Mouse (Mus musculus): ENCODE data around the gene Hnrnpa3. TPM values are rescaled to one million over a fixed set of nuclear protein-coding genes. Genes with fewer than 3 reads are reported as not detected.

Hnrnpa3 gene
- polyA plus RNA-seq, 1 experiment: 45.4 TPM

DNA sequence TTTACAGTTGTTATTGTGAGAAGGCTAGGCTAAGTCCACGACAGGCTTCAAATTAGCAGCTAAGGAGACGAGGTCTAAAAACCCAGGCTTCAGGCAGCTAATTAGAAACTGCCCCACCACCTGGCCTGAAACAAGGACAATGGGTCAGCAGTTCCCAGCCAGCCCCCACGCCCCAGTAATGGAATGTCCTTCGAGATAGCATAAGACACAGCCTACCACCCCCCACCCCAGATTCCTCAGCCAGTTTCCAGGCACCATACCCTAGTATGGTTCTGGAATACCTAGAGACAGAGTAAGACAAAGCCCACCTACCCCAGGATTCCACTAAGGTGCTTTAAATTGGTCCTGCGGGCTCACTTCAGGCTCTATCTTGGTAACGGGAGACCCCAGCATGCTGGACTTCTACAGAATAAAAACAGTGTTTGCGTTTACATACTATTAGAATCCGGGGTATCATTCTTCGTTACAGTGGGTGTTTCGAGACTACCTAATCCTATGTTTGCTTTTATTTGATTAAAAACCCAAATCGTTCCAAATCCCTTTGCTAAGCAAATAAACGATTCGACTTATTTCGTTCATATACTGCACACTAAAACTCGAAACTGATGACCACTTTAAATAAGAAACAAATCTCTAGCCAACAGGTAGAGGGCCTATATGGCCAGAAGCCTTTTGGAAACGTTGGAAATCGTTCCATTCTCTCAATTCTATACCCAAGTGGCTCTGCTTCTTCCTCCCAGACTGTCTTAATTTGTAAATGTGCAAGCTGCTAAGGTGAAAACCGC is 962 bp upstream of the Hnrnpa3 start:
- WGBS: 17% methylated on average over 18 of the region's 18 CpGs
- TF ChIP-seq POLR2A (IDR thresholded peaks at IDR 0.05; ENCODE audit: control insufficient read depth, extremely low read depth, insufficient read depth, low read length, poor library complexity) (no peak), CTCF (IDR thresholded peaks at IDR 0.05; ENCODE audit: borderline replicate concordance, control insufficient read depth, extremely low read depth, insufficient read depth, low read length, poor library complexity) (no peak)
- peak; percentile 25 for DNase-seq

DNA sequence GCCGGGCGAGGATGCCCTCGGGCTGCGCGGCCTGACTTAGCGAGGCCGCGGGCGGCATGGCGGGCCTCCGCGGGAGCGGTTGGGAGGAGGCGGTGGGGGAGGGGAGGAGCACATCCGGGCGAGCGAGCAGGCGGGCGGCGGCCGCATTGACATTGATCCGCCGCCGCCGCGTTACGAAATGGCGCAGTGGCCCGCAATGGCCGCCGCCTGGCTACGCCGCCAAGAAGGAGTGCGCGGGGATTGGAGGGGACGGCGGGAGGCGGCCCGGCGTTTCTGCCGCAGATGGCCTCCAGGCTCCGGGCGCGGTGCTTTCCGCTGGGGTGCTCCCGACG is 534 bp downstream of the Hnrnpa3 start:
- peak; percentile 94 for DNase-seq
- TF ChIP-seq POLR2A (IDR thresholded peaks at IDR 0.05; ENCODE audit: control insufficient read depth, extremely low read depth, insufficient read depth, low read length, poor library complexity): no peak
- no peak; the same call in 1 of the 2 replicates for TF ChIP-seq CTCF (IDR thresholded peaks at IDR 0.05; ENCODE audit: borderline replicate concordance, control insufficient read depth, extremely low read depth, insufficient read depth, low read length, poor library complexity)
- WGBS: 2% methylated on average over 45 of the region's 47 CpGs

More for the DNA sequence above, 962 bp upstream of the Hnrnpa3 start:
- H3K27me3 ChIP-seq (ENCODE audit: control insufficient read depth, insufficient read depth, low read length): no peaks in the 10 kb centered on the region
- H3K4me3 ChIP-seq (ENCODE audit: control insufficient read depth, insufficient read depth, low read length): peak overlapping the region; percentile 61
- peaks cover 17% of the 10 kb centered on the region for H3K36me3 ChIP-seq (ENCODE audit: control insufficient read depth, insufficient read depth, low read length)
- H3K4me1 ChIP-seq (replicated peaks; ENCODE audit: control insufficient read depth, insufficient read depth, low read length): peaks cover 11% of the 10 kb centered on the region
- peak overlapping the region; percentile 91 for H3K27ac ChIP-seq (ENCODE audit: control insufficient read depth, insufficient read depth, low read length)

DNA sequence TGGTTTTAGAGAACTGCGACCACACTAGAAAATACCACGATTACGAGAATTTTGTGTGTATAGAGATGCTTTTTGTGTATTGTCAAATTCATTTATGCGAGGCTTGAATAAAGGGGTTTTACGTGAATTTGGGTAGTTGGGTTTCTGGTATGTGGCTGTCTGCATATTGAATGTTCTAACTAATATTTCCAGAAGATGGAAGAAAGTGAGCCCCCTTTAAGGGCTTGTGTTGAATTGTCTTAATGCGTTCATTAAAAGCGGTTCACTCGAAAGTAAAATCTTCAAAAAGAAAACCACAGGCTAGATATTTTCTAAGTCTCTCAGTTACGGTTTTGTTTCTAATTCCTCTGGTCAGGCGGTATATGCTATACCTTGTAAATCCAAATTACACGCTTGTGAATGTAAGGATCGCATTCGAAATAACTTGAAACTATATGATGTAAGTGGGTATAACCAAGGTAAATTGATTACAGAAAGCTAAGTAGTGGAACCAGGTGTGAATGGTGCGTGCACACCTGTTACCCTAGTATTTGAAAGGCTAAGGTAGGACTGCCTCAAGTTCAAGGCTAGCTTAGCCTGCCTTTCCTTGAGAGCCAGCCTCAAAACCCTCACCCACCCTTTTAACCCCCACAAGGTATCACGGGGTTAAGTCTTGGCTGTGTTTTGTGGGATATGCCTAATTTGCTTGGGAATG is 1.3 kb downstream of the Hnrnpa3 start:
- peaks cover 11% of the 10 kb centered on the region for H3K4me1 ChIP-seq (replicated peaks; ENCODE audit: control insufficient read depth, insufficient read depth, low read length)
- DNase-seq: no peak
- H3K27ac ChIP-seq (ENCODE audit: control insufficient read depth, insufficient read depth, low read length): no peak overlapping the region
- peak overlapping the region; percentile 14; the same call in 1 of the 2 replicates for H3K4me3 ChIP-seq (ENCODE audit: control insufficient read depth, insufficient read depth, low read length)
- no peaks in the 10 kb centered on the region for H3K27me3 ChIP-seq (ENCODE audit: control insufficient read depth, insufficient read depth, low read length)
- no peak for TF ChIP-seq CTCF (IDR thresholded peaks at IDR 0.05; ENCODE audit: borderline replicate concordance, control insufficient read depth, extremely low read depth, insufficient read depth, low read length, poor library complexity)
- TF ChIP-seq POLR2A (IDR thresholded peaks at IDR 0.05; ENCODE audit: control insufficient read depth, extremely low read depth, insufficient read depth, low read length, poor library complexity): no peak
- peaks cover 37% of the 10 kb centered on the region for H3K36me3 ChIP-seq (ENCODE audit: control insufficient read depth, insufficient read depth, low read length)
- 2% methylated on average over 15 of the region's 15 CpGs for WGBS

More for the DNA sequence above, 534 bp downstream of the Hnrnpa3 start:
- H3K4me3 ChIP-seq (ENCODE audit: control insufficient read depth, insufficient read depth, low read length): peak overlapping the region; percentile 96
- H3K27ac ChIP-seq (ENCODE audit: control insufficient read depth, insufficient read depth, low read length): peak overlapping the region; percentile 69
- H3K36me3 ChIP-seq (ENCODE audit: control insufficient read depth, insufficient read depth, low read length): peaks cover 32% of the 10 kb centered on the region
- no peaks in the 10 kb centered on the region for H3K27me3 ChIP-seq (ENCODE audit: control insufficient read depth, insufficient read depth, low read length)
- H3K4me1 ChIP-seq (replicated peaks; ENCODE audit: control insufficient read depth, insufficient read depth, low read length): peaks cover 11% of the 10 kb centered on the region

DNA sequence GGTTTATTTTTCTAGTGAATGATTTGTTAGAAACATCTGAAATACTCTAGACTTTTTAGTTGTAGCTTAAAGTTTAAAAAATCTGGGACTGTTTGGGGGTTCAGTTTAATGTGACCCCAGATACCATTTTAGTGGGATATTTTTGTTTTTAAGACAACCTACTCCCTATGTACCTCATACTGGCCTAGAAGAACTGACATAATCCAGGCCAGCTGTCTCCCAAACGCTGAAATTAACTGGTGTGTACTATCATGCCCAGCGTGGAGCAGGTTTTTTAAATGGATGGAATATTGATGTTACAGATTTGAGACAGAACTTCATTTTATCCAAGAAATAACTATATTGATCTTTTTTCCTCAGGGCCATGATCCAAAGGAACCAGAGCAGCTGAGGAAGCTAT is 2.0 kb downstream of the Hnrnpa3 start:
- TF ChIP-seq CTCF (IDR thresholded peaks at IDR 0.05; ENCODE audit: borderline replicate concordance, control insufficient read depth, extremely low read depth, insufficient read depth, low read length, poor library complexity): no peak
- TF ChIP-seq POLR2A (IDR thresholded peaks at IDR 0.05; ENCODE audit: control insufficient read depth, extremely low read depth, insufficient read depth, low read length, poor library complexity): no peak
- Histone ChIP-seq H3K36me3 (ENCODE audit: control insufficient read depth, insufficient read depth, low read length) (peaks cover 37% of the 10 kb centered on the region), H3K27me3 (ENCODE audit: control insufficient read depth, insufficient read depth, low read length) (no peaks in the 10 kb centered on the region), H3K27ac (ENCODE audit: control insufficient read depth, insufficient read depth, low read length) (no peak overlapping the region), H3K4me1 (replicated peaks; ENCODE audit: control insufficient read depth, insufficient read depth, low read length) (peaks cover 9% of the 10 kb centered on the region), H3K4me3 (ENCODE audit: control insufficient read depth, insufficient read depth, low read length) (no peak overlapping the region)
- WGBS: 43% methylated on average over 2 of the region's 2 CpGs
- no peak for DNase-seq

DNA sequence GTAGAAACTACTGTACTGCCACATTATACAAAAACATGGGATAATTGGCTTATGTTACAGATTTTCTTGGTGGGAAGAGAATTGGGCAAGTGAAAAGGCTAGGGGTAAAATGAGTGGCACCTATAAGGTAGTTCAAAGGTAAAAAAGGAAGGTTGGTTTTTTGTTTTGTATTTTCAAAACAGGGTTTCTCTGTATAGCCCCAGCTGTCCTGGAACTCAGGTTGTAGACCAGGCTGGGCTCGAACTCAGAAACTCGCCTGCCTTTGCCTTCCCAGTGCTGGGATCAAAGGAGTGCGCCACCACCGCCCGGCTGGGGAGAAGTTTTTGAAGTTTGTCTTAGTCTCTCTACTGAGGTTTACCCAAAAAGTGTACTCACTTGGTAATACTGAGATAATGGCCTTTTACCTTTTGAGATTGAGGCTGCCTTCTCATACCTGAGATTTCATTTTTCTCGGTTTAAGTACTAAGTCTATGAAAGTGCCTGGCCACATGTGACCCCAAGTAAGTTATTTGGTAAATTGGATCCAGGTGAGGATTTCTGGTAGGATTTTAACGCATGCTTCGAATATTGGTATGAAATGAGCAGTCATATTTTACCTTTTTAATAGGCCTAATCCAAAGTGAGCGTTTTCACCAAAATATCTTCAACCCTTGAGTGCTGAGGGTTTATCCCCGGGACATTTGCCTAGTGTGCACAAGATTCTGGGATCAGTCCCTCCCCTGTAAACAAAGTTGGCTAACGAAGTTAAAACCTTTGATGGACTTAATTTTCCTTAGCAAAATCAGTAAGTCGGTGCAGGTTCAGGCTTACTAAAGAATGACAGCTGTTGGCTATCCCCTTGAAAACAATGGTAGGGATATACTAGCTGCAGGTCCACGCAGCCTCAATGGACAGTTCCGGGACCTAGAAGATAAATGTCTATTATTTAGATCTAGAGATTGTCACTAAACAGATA is 10.7 kb downstream of the Hnrnpa3 start:
- TF ChIP-seq POLR2A (IDR thresholded peaks at IDR 0.05; ENCODE audit: control insufficient read depth, extremely low read depth, insufficient read depth, low read length, poor library complexity) (no peak), CTCF (IDR thresholded peaks at IDR 0.05; ENCODE audit: borderline replicate concordance, control insufficient read depth, extremely low read depth, insufficient read depth, low read length, poor library complexity) (no peak)
- Histone ChIP-seq H3K36me3 (ENCODE audit: control insufficient read depth, insufficient read depth, low read length) (peaks cover 4% of the 10 kb centered on the region), H3K27me3 (ENCODE audit: control insufficient read depth, insufficient read depth, low read length) (no peaks in the 10 kb centered on the region), H3K4me1 (replicated peaks; ENCODE audit: control insufficient read depth, insufficient read depth, low read length) (no peaks in the 10 kb centered on the region), H3K4me3 (ENCODE audit: control insufficient read depth, insufficient read depth, low read length) (no peak overlapping the region), H3K27ac (ENCODE audit: control insufficient read depth, insufficient read depth, low read length) (no peak overlapping the region)
- DNase-seq: no peak
- 76% methylated on average over 14 of the region's 14 CpGs for WGBS
